Mouse (Mus musculus) embryonic stem cell, embryonic (primary cell): ENCODE results near the gene Zfp78.
"Not testable (repeated sequence)": the region's sequence is repeated elsewhere in the genome, so short reads cannot be mapped to it uniquely, and the experiment has no call there.

ENCODE experiments used
- CTCF ChIA-PET, 4 experiments: fragments of 300-600 bp in 2 of 4; fragments of 350-600 bp in 2 of 4; sonication (Branson Sonifier 250); formaldehyde crosslinking; loops; one replicate each; lab custom pipeline; 2022; ENCODE audit warnings: inconsistent platforms in 2 of 4; lab: Charles Lee
- POLR2A ChIA-PET, 4 experiments: fragments of 300-600 bp in 2 of 4; fragments of 350-600 bp in 2 of 4; sonication (Branson Sonifier 250); formaldehyde crosslinking; loops; one replicate each; lab custom pipeline; 2022; ENCODE audit warnings: antibody characterized with exemption in 4 of 4, inconsistent platforms in 1 of 4; lab: Charles Lee

Zfp78 gene

GRCm38 (mm10) chr7:6363047-6363488 is at the start of gene Zfp78:
Gene Zfp78, plus strand, starts transcription at chr7:6363280.
- POLR2A ChIA-PET = interaction anchor here (0.6 to 4.6 kb wide), 83 partner anchors 8 to 1610 kb away, joined by 3 to 165 read pairs (median 5); partner anchors contain the start of genes Gm3854 (in 3 of the 4), Peg3 (in 3 of the 4), Usp29 (in 3 of the 4) and Zfp28 (in 3 of the 4)
- CTCF ChIA-PET = interaction anchor here (0.6 to 5.6 kb wide), 35 partner anchors 10 to 936 kb away, joined by 3 to 57 read pairs (median 4); partner anchors contain the start of genes Gm3854 (in 1 of the 4), Peg3 (in 1 of the 4), Usp29 (in 1 of the 4) and Zfp28 (in 1 of the 4)

- ChIA-PET POLR2A (interaction anchor here (0.6 to 5.7 kb wide), 35 partner anchors 8 to 400 kb away, joined by 3 to 25 read pairs (median 4); partner anchors contain the start of genes Gm3854 (in 4 of the 4), Zfp667 (in 2 of the 4), Zfp78 (in 2 of the 4) and Peg3 (in 1 of the 4)), CTCF (interaction anchor here (0.5 to 1.3 kb wide), 11 partner anchors 13 to 588 kb away, joined by 3 to 11 read pairs (median 3); partner anchors contain the start of gene Gm3854 (in 2 of the 4))
Measured at GRCm38 (mm10) chr7:6330458-6331232, 32.4 kb upstream of the Zfp78 start.

DNA sequence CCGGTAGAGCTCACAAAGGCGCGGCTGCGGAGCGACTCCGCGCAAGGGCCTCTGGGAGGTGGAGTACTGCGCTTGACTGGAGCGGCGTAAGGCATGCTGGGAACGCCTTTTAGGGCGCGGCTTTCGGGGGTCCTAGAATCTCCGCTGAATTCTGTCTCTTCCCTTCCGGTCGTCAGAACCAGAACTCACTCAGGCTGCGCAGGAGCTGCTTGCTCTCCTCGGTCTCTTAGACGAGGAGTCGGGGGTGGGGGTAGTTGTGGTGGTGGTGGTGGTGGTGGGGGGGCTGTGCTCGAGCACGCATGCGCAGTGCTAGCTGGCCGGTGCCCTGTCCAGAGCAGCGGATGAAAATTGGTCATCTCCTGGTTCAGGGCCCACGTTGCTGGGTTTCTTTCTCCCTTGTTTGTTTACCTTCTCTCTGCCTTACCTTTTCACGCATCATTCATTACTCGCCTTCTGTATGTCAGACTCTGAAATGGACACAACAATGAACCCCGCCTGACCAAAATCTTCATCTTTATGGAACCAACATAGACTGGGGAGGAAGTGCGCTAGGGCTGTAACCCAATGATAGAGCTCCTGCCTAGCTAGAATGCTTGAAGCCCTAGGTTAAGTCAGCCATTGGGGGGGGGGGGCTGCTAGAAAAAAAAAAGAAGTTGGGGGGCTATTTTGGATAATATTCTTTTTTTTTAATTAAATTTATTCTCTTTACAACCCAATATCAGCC is 31.7 kb upstream of the Zfp78 start, which contains the start of gene Zfp583:
Gene Zfp583, minus strand, starts transcription at position 53 of the 724 bp plus-strand sequence.
- ChIA-PET POLR2A (interaction anchor here (0.6 to 5.7 kb wide), 40 partner anchors 9 to 399 kb away, joined by 3 to 25 read pairs (median 3); partner anchors contain the start of genes Gm3854 (in 4 of the 4), Zfp667 (in 2 of the 4), Zfp78 (in 2 of the 4) and Peg3 (in 1 of the 4)), CTCF (interaction anchor here (0.5 to 1.3 kb wide), 11 partner anchors 12 to 587 kb away, joined by 3 to 11 read pairs (median 3); partner anchors contain the start of gene Gm3854 (in 2 of the 4))

- POLR2A ChIA-PET = interaction anchor here in 2 of 4 experiments (0.8 to 2.2 kb wide), 2 partner anchors 9 to 81 kb away, joined by 3 to 5 read pairs; partner anchors contain the start of gene Zfp583 (in 1 of the 2)
- CTCF ChIA-PET = no interaction called here
Measured at GRCm38 (mm10) chr7:6339865-6340264, 23.2 kb upstream of the Zfp78 start.

GRCm38 (mm10) chr7:6343501-6344071 is 19.5 kb upstream of the Zfp78 start, which contains the start of gene Gm3854:
Gene Gm3854, plus strand, starts transcription at chr7:6343759.
- CTCF ChIA-PET = interaction anchor here in 3 of 4 experiments (0.5 to 1.3 kb wide), 14 partner anchors 11 to 807 kb away, joined by 3 to 14 read pairs (median 3); partner anchors contain the start of genes Zfp583 (in 2 of the 3), Zfp667 (in 1 of the 3) and Zfp78 (in 1 of the 3)
- POLR2A ChIA-PET = interaction anchor here (0.6 to 2.3 kb wide), 45 partner anchors 9 to 1591 kb away, joined by 3 to 28 read pairs (median 4); partner anchors contain the start of genes Zfp583 (in 4 of the 4), Zfp78 (in 3 of the 4), Zfp28 (in 2 of the 4) and Zfp667 (in 2 of the 4)

GRCm38 (mm10) chr7:6344124-6344523 is 19.0 kb upstream of the Zfp78 start:
- CTCF ChIA-PET = interaction anchor here in 3 of 4 experiments (0.5 to 1.3 kb wide), 10 partner anchors 10 to 806 kb away, joined by 3 to 14 read pairs (median 3); partner anchors contain the start of genes Zfp583 (in 2 of the 3) and Zfp78 (in 1 of the 3)
- POLR2A ChIA-PET = interaction anchor here (0.6 to 2.3 kb wide), 40 partner anchors 9 to 1591 kb away, joined by 3 to 28 read pairs (median 4); partner anchors contain the start of genes Zfp583 (in 4 of the 4), Zfp78 (in 3 of the 4), Zfp28 (in 2 of the 4) and Zfp667 (in 2 of the 4)

DNA sequence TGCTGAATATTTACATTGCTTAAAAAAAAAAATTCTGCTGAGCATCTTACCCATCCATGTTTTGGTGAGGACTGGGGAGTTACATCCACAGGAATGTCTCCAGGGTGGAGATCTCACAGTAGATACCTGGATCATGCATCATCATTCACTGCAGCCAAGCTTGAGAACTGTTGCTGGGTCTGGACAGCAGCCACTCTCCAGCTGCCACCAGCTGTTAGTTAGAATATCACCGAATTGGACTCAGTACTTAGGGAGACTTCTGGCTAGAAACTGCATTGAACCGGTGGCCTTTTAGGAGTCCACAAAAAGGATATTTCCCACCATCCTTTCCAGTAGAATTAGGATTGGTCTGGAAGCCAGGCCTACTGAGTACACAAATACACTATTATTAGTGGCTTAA is 5.0 kb upstream of the Zfp78 start:
- ChIA-PET POLR2A (interaction anchor here in 2 of 4 experiments (1.0 to 1.3 kb wide), 2 partner anchors 18 to 27 kb away, joined by 3 to 4 read pairs; partner anchors contain the start of gene Zfp583 (in 1 of the 2)), CTCF (interaction anchor here in 2 of 4 experiments (0.7 to 5.6 kb wide), 2 partner anchors 72 to 76 kb away, joined by 3 to 28 read pairs; no protein-coding TSS in a partner anchor)

DNA sequence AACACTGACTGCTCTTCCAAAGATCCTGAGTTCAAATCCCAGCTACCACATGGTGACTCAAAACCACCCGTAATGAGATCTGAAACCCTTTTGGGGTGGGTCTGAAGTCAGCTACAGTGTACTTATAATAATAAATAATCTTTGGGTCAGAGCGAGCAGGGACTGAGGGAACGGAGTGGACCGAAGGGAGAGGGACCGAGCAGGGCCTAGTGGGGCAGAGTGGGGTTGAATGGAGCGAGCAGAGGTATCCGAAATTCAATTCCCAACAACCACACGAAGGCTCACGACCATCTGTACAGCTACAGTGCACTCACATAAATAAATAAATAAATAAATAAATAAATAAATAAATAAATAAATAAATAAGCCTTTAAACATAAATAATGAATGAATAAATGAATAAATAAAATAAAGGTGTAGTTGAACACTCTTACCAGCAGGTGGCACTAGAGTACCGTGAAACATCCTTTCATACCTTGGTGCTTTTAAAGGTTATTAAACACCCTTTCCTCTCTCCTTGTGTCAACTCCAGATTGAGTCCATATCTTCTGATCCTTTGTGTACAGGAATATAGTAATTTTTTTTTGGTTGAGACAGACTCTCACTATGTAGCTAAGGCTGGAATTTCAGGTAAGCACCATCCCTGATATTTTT is 4.0 kb upstream of the Zfp78 start:
- ChIA-PET CTCF (interaction anchor here (0.7 to 5.6 kb wide), 10 partner anchors 15 to 370 kb away, joined by 3 to 57 read pairs (median 6); partner anchors contain the start of genes Peg3 (in 1 of the 4) and Usp29 (in 1 of the 4)), POLR2A (interaction anchor here in 3 of 4 experiments (0.7 to 1.0 kb wide), 3 partner anchors 73 to 369 kb away, joined by 3 read pairs; partner anchors contain the start of gene Zfp667 (in 2 of the 3))

GRCm38 (mm10) chr7:6360477-6361060 is 2.5 kb upstream of the Zfp78 start:
- ChIA-PET POLR2A (interaction anchor here in 3 of 4 experiments (0.9 to 4.6 kb wide), 4 partner anchors 17 to 369 kb away, joined by 3 to 52 read pairs (median 6); partner anchors contain the start of genes Gm3854 (in 3 of the 3), Peg3 (in 1 of the 3) and Usp29 (in 1 of the 3)), CTCF (interaction anchor here (0.6 to 5.6 kb wide), 8 partner anchors 17 to 368 kb away, joined by 3 to 57 read pairs (median 6); partner anchors contain the start of genes Gm3854 (in 1 of the 4), Peg3 (in 1 of the 4), Usp29 (in 1 of the 4) and Zfp583 (in 1 of the 4))

- ChIA-PET POLR2A (interaction anchor here in 3 of 4 experiments (1.1 to 4.6 kb wide), 23 partner anchors 9 to 1609 kb away, joined by 3 to 165 read pairs (median 10); partner anchors contain the start of genes Gm3854 (in 3 of the 3), Zfp583 (in 3 of the 3), Peg3 (in 2 of the 3) and Usp29 (in 2 of the 3)), CTCF (interaction anchor here (0.7 to 5.6 kb wide), 12 partner anchors 16 to 367 kb away, joined by 3 to 57 read pairs (median 8); partner anchors contain the start of genes Peg3 (in 1 of the 4), Usp29 (in 1 of the 4) and Zfp583 (in 1 of the 4))
Measured at GRCm38 (mm10) chr7:6361756-6362155, 1.3 kb upstream of the Zfp78 start.

- CTCF ChIA-PET = interaction anchor here (0.5 to 5.6 kb wide), 38 partner anchors 10 to 937 kb away, joined by 3 to 57 read pairs (median 4); partner anchors contain the start of genes Gm3854 (in 1 of the 4), Peg3 (in 1 of the 4), Usp29 (in 1 of the 4) and Zfp28 (in 1 of the 4)
- POLR2A ChIA-PET = interaction anchor here (0.6 to 4.6 kb wide), 88 partner anchors 8 to 1610 kb away, joined by 3 to 165 read pairs (median 4); partner anchors contain the start of genes Gm3854 (in 3 of the 4), Peg3 (in 3 of the 4), Usp29 (in 3 of the 4) and Zfp28 (in 3 of the 4)
Measured at GRCm38 (mm10) chr7:6362268-6363046, 623 bp upstream of the Zfp78 start.

DNA sequence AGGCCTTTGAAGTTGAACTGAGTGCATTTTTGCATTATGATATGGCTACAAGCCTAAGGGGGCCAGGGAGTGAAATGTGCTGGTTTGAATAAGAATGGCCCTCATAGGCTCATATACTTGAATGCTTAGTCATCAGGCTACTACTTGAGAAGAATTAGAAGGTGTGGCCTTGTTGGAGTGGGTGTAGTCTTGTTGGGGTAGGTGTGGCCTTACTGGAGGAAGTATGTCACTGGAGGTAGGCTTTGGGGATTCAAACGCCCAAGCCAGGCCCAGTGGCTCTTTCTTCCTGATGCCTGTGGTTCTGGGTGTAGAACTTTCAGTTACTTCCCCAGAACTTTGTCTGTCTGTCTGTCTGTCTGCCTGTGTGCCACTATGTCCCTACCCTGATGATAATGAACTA is 1.7 kb downstream of the Zfp78 start:
- ChIA-PET POLR2A (interaction anchor here in 2 of 4 experiments (1.1 to 4.6 kb wide), 5 partner anchors 18 to 364 kb away, joined by 3 to 165 read pairs (median 26); partner anchors contain the start of genes Peg3 (in 2 of the 2), Usp29 (in 2 of the 2), Zfp28 (in 1 of the 2) and Zfp667 (in 1 of the 2)), CTCF (no interaction called here)

DNA sequence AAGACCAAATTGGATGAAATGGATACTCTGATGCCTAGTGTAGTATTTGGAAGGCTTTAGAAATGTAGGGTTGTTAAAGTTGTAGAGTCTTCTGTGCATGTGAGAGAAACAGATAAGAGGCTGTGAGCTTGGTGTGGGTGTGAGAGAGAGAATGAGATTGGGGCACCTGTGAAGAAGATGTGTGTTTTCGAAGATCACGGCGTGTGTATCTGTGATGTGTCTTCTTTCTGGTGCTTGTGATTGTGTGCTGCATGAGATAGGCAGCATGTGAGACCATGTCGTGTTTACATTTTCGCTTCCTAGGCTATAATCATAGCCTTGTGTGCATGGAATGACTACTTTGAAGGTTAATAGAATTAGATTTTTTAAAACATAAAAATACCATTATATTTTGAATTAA is 4.1 kb downstream of the Zfp78 start:
- ChIA-PET CTCF (interaction anchor here in 1 of 4 experiments (0.9 kb wide), 1 partner anchor 9 kb away, joined by 3 read pairs; no protein-coding TSS in a partner anchor), POLR2A (interaction anchor here in 2 of 4 experiments (1.9 to 2.2 kb wide), 2 partner anchors 17 to 361 kb away, joined by 6 to 7 read pairs; partner anchors contain the start of gene Zfp28 (in 1 of the 2))

- POLR2A ChIA-PET = interaction anchor here in 2 of 4 experiments (0.7 to 2.2 kb wide), 3 partner anchors 16 to 360 kb away, joined by 3 to 7 read pairs (median 6); partner anchors contain the start of gene Zfp28 (in 1 of the 2)
Measured at GRCm38 (mm10) chr7:6368146-6368545, 5.1 kb downstream of the Zfp78 start.

More at GRCm38 (mm10) chr7:6368146-6368545, 5.1 kb downstream of the Zfp78 start:
- CTCF ChIA-PET = not testable (repeated sequence)
